Mouse (Mus musculus): ENCODE data around the gene Iqgap1. TPM values are rescaled to one million over a fixed set of nuclear protein-coding genes. Genes with fewer than 3 reads are reported as not detected.

The Iqgap1 gene
- polyA plus RNA-seq, 1 experiment from 2014 or later, result 14.4 TPM

- Histone ChIP-seq H3K4me1 (replicated peaks) (0 out of 2 replicates have a peak, but pooled peaks cover under 1% of the 10 kb centered on the region), H3K27me3 (no peaks in the 10 kb centered on the region)
- 79% methylated on average over 7 of the region's 7 CpGs for WGBS (ENCODE audit: insufficient replicate concordance)
Measured at GRCm38 (mm10) chr7:80710333-80710732, 115.4 kb downstream of the Iqgap1 start.

DNA sequence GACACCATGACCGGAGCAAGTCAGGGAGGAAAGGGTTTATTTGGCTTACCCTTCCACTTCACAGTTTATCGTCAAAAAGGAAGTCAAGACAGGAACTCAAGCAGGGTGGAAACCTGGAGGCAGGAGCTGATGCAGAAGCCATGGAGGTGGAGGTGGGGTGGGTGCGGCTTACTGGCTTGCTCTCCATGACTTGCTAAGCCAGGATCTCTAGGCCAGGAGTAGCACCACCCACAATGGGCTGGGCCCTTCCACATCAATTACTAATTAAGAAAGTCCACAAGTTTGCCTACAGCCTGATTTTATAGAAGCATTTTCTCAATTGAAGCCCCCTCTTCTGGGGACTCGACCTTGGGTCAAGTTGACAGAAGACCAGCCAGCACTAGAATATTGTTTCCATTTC lies 121.7 kb downstream of the Iqgap1 start:
- no peak; the same call in 1 of the 2 replicates for ATAC-seq (ENCODE audit: insufficient read depth)
- no peak overlapping the region for H3K9ac ChIP-seq
- H3K4me3 ChIP-seq (replicated peaks), result no peak overlapping the region
- H3K4me2 ChIP-seq, result no peak overlapping the region
- 66% methylated on average over 4 of the region's 4 CpGs for WGBS (ENCODE audit: insufficient replicate concordance)
- H3K27ac ChIP-seq (replicated peaks), result peak overlapping the region; percentile 39; the same call in 1 of the 2 replicates
- no peaks in the 10 kb centered on the region for H3K9me3 ChIP-seq (replicated peaks)
- H3K27me3 ChIP-seq, result no peaks in the 10 kb centered on the region
- no peaks in the 10 kb centered on the region for H3K36me3 ChIP-seq (replicated peaks)
- peaks cover 26% of the 10 kb centered on the region for H3K4me1 ChIP-seq (replicated peaks)

More at GRCm38 (mm10) chr7:80710333-80710732, 115.4 kb downstream of the Iqgap1 start:
- Histone ChIP-seq H3K9me3 (replicated peaks) (no peaks in the 10 kb centered on the region), H3K36me3 (replicated peaks) (0 out of 2 replicates have a peak, but pooled peaks cover 14% of the 10 kb centered on the region), H3K27ac (replicated peaks) (no peak overlapping the region), H3K9ac (no peak overlapping the region), H3K4me2 (no peak overlapping the region), H3K4me3 (replicated peaks) (no peak overlapping the region)
- no peak for ATAC-seq (ENCODE audit: insufficient read depth)

DNA sequence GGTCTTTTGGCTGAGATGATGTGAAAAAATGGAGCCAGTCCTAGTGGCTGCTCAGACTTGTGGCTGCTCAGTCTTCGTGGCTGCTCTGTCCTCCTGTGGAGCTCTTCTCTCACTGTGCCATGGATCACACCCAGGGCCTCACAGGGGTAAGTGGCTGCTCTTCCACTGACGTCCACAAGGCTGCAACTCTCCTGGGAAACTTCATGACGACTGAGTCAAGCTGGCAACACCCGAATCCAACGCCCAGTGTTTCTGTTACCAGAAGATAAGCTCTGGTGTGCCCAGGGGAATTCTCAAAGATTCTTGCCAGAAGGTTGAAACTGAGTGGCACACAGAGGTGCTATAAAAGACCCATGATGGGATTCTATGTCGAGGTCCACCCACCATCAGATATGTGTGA lies 123.3 kb downstream of the Iqgap1 start:
- Histone ChIP-seq H3K4me1 (replicated peaks) (peaks cover 31% of the 10 kb centered on the region), H3K9me3 (replicated peaks) (no peaks in the 10 kb centered on the region), H3K36me3 (replicated peaks) (no peaks in the 10 kb centered on the region), H3K4me3 (replicated peaks) (no peak overlapping the region), H3K27ac (replicated peaks) (peak overlapping the region; percentile 48; the same call in 1 of the 2 replicates), H3K4me2 (peak overlapping the region; percentile 35), H3K9ac (no peak overlapping the region), H3K27me3 (no peaks in the 10 kb centered on the region)
- ATAC-seq (ENCODE audit: insufficient read depth), result peak; percentile 91
- 25% methylated on average over 6 of the region's 6 CpGs for WGBS (ENCODE audit: insufficient replicate concordance)

GRCm38 (mm10) chr7:80699709-80700108 lies 126.1 kb downstream of the Iqgap1 start:
- no peak overlapping the region for H3K27ac ChIP-seq (replicated peaks)
- H3K9me3 ChIP-seq (replicated peaks), result no peaks in the 10 kb centered on the region
- peaks cover 43% of the 10 kb centered on the region for H3K4me1 ChIP-seq (replicated peaks)
- H3K9ac ChIP-seq, result no peak overlapping the region
- WGBS (ENCODE audit: insufficient replicate concordance), result 62% methylated on average over 8 of the region's 8 CpGs
- H3K36me3 ChIP-seq (replicated peaks), result no peaks in the 10 kb centered on the region
- no peaks in the 10 kb centered on the region for H3K27me3 ChIP-seq
- ATAC-seq (ENCODE audit: insufficient read depth), result no peak
- H3K4me2 ChIP-seq, result no peak overlapping the region
- H3K4me3 ChIP-seq (replicated peaks), result no peak overlapping the region

GRCm38 (mm10) chr7:80698940-80699339 lies 126.8 kb downstream of the Iqgap1 start:
- WGBS (ENCODE audit: insufficient replicate concordance), result 28% methylated on average over 3 of the region's 3 CpGs
- H3K4me1 ChIP-seq (replicated peaks), result peaks cover 38% of the 10 kb centered on the region
- H3K4me2 ChIP-seq, result no peak overlapping the region
- H3K9me3 ChIP-seq (replicated peaks), result no peaks in the 10 kb centered on the region
- H3K27me3 ChIP-seq, result no peaks in the 10 kb centered on the region
- no peaks in the 10 kb centered on the region for H3K36me3 ChIP-seq (replicated peaks)
- no peak overlapping the region for H3K9ac ChIP-seq
- no peak for ATAC-seq (ENCODE audit: insufficient read depth)
- H3K27ac ChIP-seq (replicated peaks), result no peak overlapping the region
- H3K4me3 ChIP-seq (replicated peaks), result no peak overlapping the region

- Histone ChIP-seq H3K4me2 (no peak overlapping the region), H3K9ac (no peak overlapping the region), H3K27me3 (no peaks in the 10 kb centered on the region), H3K4me3 (replicated peaks) (no peak overlapping the region), H3K4me1 (replicated peaks) (peaks cover 27% of the 10 kb centered on the region), H3K9me3 (replicated peaks) (no peaks in the 10 kb centered on the region), H3K36me3 (replicated peaks) (no peaks in the 10 kb centered on the region), H3K27ac (replicated peaks) (no peak overlapping the region)
- ATAC-seq (ENCODE audit: insufficient read depth), result no peak
- 67% methylated on average over 5 of the region's 5 CpGs for WGBS (ENCODE audit: insufficient replicate concordance)
Measured at GRCm38 (mm10) chr7:80697859-80698258, 127.9 kb downstream of the Iqgap1 start.

GRCm38 (mm10) chr7:80696903-80697302 lies 128.9 kb downstream of the Iqgap1 start:
- no peak overlapping the region for H3K4me2 ChIP-seq
- H3K9ac ChIP-seq, result no peak overlapping the region

DNA sequence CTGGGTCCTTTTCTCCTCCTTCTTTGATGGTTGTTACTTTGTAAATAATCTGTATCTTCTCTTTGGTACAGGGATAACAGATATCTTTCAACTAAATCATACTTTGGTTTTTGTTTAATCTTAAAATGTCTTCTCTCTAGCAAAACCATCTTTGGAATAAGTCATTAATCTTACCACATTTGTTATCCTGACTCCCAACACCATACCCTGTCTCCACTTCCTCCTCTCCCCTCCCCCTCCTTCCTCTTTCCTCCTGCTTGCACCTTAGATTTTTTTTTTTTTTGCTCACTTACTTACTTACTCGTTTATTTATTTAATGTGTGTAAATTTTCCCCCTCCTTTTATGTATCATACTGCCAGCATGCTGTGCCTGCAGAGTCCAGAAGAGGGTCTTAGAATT lies 129.4 kb downstream of the Iqgap1 start:
- Histone ChIP-seq H3K4me1 (replicated peaks) (peaks cover 18% of the 10 kb centered on the region), H3K9ac (no peak overlapping the region), H3K27ac (replicated peaks) (no peak overlapping the region), H3K9me3 (replicated peaks) (no peaks in the 10 kb centered on the region), H3K36me3 (replicated peaks) (no peaks in the 10 kb centered on the region), H3K4me3 (replicated peaks) (no peak overlapping the region), H3K27me3 (no peaks in the 10 kb centered on the region), H3K4me2 (no peak overlapping the region)
- 10% methylated on average over 1 of the region's 1 CpGs for WGBS (ENCODE audit: insufficient replicate concordance)
- ATAC-seq (ENCODE audit: insufficient read depth), result no peak

More at GRCm38 (mm10) chr7:80696903-80697302, 128.9 kb downstream of the Iqgap1 start:
- Histone ChIP-seq H3K4me1 (replicated peaks) (peaks cover 18% of the 10 kb centered on the region), H3K9me3 (replicated peaks) (no peaks in the 10 kb centered on the region), H3K27ac (replicated peaks) (no peak overlapping the region), H3K27me3 (no peaks in the 10 kb centered on the region), H3K4me3 (replicated peaks) (no peak overlapping the region), H3K36me3 (replicated peaks) (no peaks in the 10 kb centered on the region)
- WGBS (ENCODE audit: insufficient replicate concordance), result 14% methylated on average over 4 of the region's 4 CpGs
- no peak for ATAC-seq (ENCODE audit: insufficient read depth)

DNA sequence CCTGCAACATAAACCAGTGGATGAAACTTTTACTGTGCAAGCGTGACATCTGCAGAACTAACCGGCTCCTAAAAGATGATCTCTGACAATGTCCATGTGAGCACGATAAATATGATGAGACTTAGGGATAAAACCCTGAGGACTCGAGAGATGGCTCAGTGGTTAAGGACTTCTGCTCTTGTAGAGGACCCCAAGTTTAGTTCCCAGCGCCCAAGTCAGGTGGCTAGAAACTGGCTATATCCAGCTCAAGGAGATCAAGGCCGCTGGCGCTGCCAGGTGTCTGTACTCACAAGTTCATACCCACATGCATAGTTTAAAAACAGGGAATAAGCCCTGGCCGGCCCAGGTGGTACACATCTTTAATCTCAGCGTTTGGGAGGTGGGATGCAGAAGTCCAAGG lies 133.3 kb downstream of the Iqgap1 start:
- Histone ChIP-seq H3K4me2 (no peak overlapping the region), H3K4me3 (replicated peaks) (no peak overlapping the region), H3K36me3 (replicated peaks) (no peaks in the 10 kb centered on the region), H3K27me3 (no peaks in the 10 kb centered on the region), H3K4me1 (replicated peaks) (peaks cover 27% of the 10 kb centered on the region), H3K27ac (replicated peaks) (no peak overlapping the region), H3K9ac (no peak overlapping the region), H3K9me3 (replicated peaks) (no peaks in the 10 kb centered on the region)
- 77% methylated on average over 9 of the region's 9 CpGs for WGBS (ENCODE audit: insufficient replicate concordance)
- no peak for ATAC-seq (ENCODE audit: insufficient read depth)

GRCm38 (mm10) chr7:80691131-80691530 lies 134.6 kb downstream of the Iqgap1 start:
- no peaks in the 10 kb centered on the region for H3K27me3 ChIP-seq
- WGBS (ENCODE audit: insufficient replicate concordance), result 65% methylated on average over 6 of the region's 6 CpGs
- peaks cover 21% of the 10 kb centered on the region for H3K4me1 ChIP-seq (replicated peaks)
- no peak for ATAC-seq (ENCODE audit: insufficient read depth)
- no peak overlapping the region for H3K9ac ChIP-seq
- H3K27ac ChIP-seq (replicated peaks), result no peak overlapping the region
- H3K4me2 ChIP-seq, result no peak overlapping the region
- H3K36me3 ChIP-seq (replicated peaks), result no peaks in the 10 kb centered on the region
- H3K4me3 ChIP-seq (replicated peaks), result no peak overlapping the region
- no peaks in the 10 kb centered on the region for H3K9me3 ChIP-seq (replicated peaks)

DNA sequence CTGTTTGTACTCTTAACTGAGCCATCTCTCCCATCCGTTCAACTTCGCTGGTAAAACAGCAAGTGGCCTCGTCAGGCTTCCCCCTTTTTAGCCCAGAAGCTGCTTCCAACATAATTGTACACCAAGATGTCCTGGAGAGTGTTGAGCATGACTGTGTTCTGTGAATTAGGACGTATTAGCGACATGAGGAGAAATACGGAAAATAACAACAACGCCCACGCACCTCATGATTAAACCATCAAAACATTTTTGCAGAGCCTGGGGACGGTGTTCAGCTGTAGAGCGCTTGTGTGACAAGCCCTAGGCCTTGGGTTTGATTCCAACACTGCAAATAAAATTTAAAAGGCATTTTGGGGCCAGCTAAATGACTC lies 136.6 kb downstream of the Iqgap1 start:
- Histone ChIP-seq H3K9ac (peak overlapping the region; percentile 86), H3K9me3 (replicated peaks) (no peaks in the 10 kb centered on the region), H3K4me3 (replicated peaks) (peak overlapping the region; percentile 83), H3K4me1 (replicated peaks) (peaks cover 36% of the 10 kb centered on the region), H3K4me2 (peak overlapping the region; percentile 99), H3K27me3 (no peaks in the 10 kb centered on the region), H3K27ac (replicated peaks) (peak overlapping the region; percentile 88), H3K36me3 (replicated peaks) (no peaks in the 10 kb centered on the region)
- 27% methylated on average over 10 of the region's 10 CpGs for WGBS (ENCODE audit: insufficient replicate concordance)
- no peak for ATAC-seq (ENCODE audit: insufficient read depth)

DNA sequence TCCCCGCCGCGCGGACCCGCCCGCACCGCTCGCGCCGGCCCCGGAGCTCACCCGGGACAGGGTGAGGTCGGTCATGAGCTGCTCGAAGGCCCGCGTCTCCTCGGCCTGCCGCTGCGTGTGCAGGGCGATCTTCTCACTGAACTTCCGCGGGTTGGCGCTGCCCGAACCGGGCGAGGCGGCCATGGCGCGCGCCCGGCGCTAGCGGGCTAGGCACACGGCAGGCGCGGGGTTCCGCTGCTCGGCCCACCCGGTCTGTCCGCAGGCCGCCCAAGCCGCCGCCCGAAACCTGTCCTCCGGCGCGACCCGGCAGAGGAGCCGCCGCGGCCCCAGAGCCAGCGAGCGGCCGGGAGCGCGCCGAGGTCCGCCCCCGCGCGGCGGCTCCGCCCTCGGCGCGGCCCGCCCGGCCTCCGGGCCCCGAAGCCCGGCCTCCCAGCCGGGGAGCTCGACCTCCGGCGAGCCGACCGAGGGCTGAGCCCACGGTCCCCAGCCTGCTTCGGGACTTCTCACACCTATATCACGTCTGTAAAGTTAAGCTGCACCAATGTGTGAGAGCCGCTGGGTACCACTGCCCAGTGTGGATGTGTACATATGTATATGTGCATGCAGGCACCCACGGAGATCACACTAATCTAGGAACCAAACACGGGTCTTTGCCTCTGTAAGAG lies 137.1 kb downstream of the Iqgap1 start, which contains the start of gene Crtc3:
Crtc3 (minus strand) TSS at position 322 of the 665 bp plus-strand sequence.
- Histone ChIP-seq H3K27ac (replicated peaks) (peak within 1 kb of the TSS; percentile 88), H3K4me1 (replicated peaks) (peaks cover 38% of the 10 kb centered on the region), H3K27me3 (no peaks in the 10 kb centered on the region), H3K9me3 (replicated peaks) (no peaks in the 10 kb centered on the region), H3K9ac (peak within 1 kb of the TSS; percentile 86), H3K4me2 (peak within 1 kb of the TSS; percentile 99), H3K36me3 (replicated peaks) (no peaks in the 10 kb centered on the region), H3K4me3 (replicated peaks) (peak within 1 kb of the TSS; percentile 83)
- under 1% methylated on average over 83 of the region's 83 CpGs for WGBS (ENCODE audit: insufficient replicate concordance)
- ATAC-seq (ENCODE audit: insufficient read depth), result peak; percentile 89

Measured in liver, embryonic 15.5 days (tissue).